11 mouse cellular contexts compared by ENCODE assay signal in genomic region chr17:78245444-78245843, GRCm38 (mm10). TPM values are rescaled to one million over a fixed set of nuclear protein-coding genes. Genes with fewer than 3 reads are reported as not detected.
DNase-seq lines count a peak whose midpoint lies in the region; ATAC-seq and TF ChIP-seq lines count a peak whose summit lies in the region.
"Had no signal": no experiment of that assay in that cellular context is flagged by ENCODE, and none has a peak within 500 bp of the region (broad histone marks: within the 10 kb centered on the region; RNA-seq: fewer than 3 reads in every experiment).

No protein-coding gene starts in this region.

- no peaks in the 10 kb centered on the region for H3K27me3 ChIP-seq in kidney, adult 2 months (replicated peaks; ENCODE audit: control insufficient read depth, insufficient read depth, low read length)
- H3K27me3 ChIP-seq in liver, embryonic 16.5 days (ENCODE audit: control insufficient read depth, insufficient read depth, low read depth, low read length), result no peaks in the 10 kb centered on the region
- H3K27me3 ChIP-seq in forebrain, embryonic 10.5 days (ENCODE audit: poor library complexity, severe bottlenecking), result no peaks in the 10 kb centered on the region
- H3K27me3 ChIP-seq: forebrain, embryonic 13.5 days had no signal

- TF ChIP-seq CTCF in kidney, adult 2 months (conservative IDR thresholded peaks at IDR 0.05; ENCODE audit: insufficient read depth, insufficient read length, low read depth, low read length), result no peak

- no peak overlapping the region for H3K9ac ChIP-seq in liver, embryonic 16.5 days (ENCODE audit: low read depth, low read length)
- H3K9ac ChIP-seq: forebrain, embryonic 13.5 days had no signal

- no peak for DNase-seq in kidney, adult 2 months
- no peak for DNase-seq in kidney, postnatal 4 days
- peak; percentile 45 for DNase-seq in CD4-positive helper T cell, adult 2 months (ENCODE audit: low read depth, low spot score)
- DNase-seq in forebrain, embryonic 10.5 days (ENCODE audit: extremely low spot score, low spot score), result no peak
- no peak for DNase-seq in adrenal gland, adult 18-20 months (ENCODE audit: low spot score in 2 of 2)
- DNase-seq: right cerebral cortex, adult 18-20 months; thymus, adult 18-20 months had no signal

- no peak overlapping the region for H3K4me3 ChIP-seq in kidney, adult 2 months (ENCODE audit: insufficient read depth, low read depth, low read length)
- no peak overlapping the region for H3K4me3 ChIP-seq in liver, embryonic 16.5 days (ENCODE audit: low read depth, low read length)
- no peak overlapping the region for H3K4me3 ChIP-seq in forebrain, embryonic 10.5 days
- H3K4me3 ChIP-seq: forebrain, embryonic 13.5 days; heart, embryonic 10.5 days had no signal

- ATAC-seq in activated CD4-positive, CD25-positive, alpha-beta regulatory T cell, adult 4 months, result peak; percentile 71
- ATAC-seq in liver, embryonic 16.5 days (ENCODE audit: low read depth), result no peak
- ATAC-seq: forebrain, embryonic 13.5 days had no signal

- WGBS in kidney, adult 2 months, result 44% methylated on average over 4 of the region's 4 CpGs
- 30% methylated on average over 4 of the region's 4 CpGs for WGBS in liver, embryonic 16.5 days (ENCODE audit: insufficient replicate concordance)
- WGBS in forebrain, embryonic 10.5 days, result 79% methylated on average over 4 of the region's 4 CpGs

- H3K4me1 ChIP-seq in kidney, adult 2 months (ENCODE audit: control insufficient read depth, insufficient read depth, low read length), result peaks cover 31% of the 10 kb centered on the region
- H3K4me1 ChIP-seq in liver, embryonic 16.5 days (ENCODE audit: control insufficient read depth, low read depth, low read length), result peaks cover 6% of the 10 kb centered on the region
- peaks cover 26% of the 10 kb centered on the region for H3K4me1 ChIP-seq in forebrain, embryonic 10.5 days

- peak overlapping the region; percentile 19 for H3K4me2 ChIP-seq in liver, embryonic 16.5 days (ENCODE audit: low read depth, low read length)
- H3K4me2 ChIP-seq: forebrain, embryonic 13.5 days had no signal

- TF ChIP-seq POLR2A in kidney, adult 2 months (IDR thresholded peaks at IDR 0.05; ENCODE audit: low read depth, low read length), result no peak

- H3K36me3 ChIP-seq in kidney, adult 2 months (ENCODE audit: control insufficient read depth, insufficient read depth, low read length), result no peaks in the 10 kb centered on the region
- H3K36me3 ChIP-seq in liver, embryonic 16.5 days (ENCODE audit: control insufficient read depth, insufficient read depth), result no peaks in the 10 kb centered on the region
- no peaks in the 10 kb centered on the region; the same call in 1 of the 2 replicates for H3K36me3 ChIP-seq in forebrain, embryonic 10.5 days (replicated peaks)
- H3K36me3 ChIP-seq: heart, embryonic 10.5 days had no signal

- H3K27ac ChIP-seq in kidney, adult 2 months (ENCODE audit: insufficient read depth, low read depth, low read length), result peak overlapping the region; percentile 81
- H3K27ac ChIP-seq in liver, embryonic 16.5 days (ENCODE audit: low read length), result no peak overlapping the region
- H3K27ac ChIP-seq in forebrain, embryonic 10.5 days, result no peak overlapping the region
- H3K27ac ChIP-seq: forebrain, embryonic 13.5 days had no signal

- no peaks in the 10 kb centered on the region for H3K9me3 ChIP-seq in liver, embryonic 16.5 days (replicated peaks; ENCODE audit: control insufficient read depth, low read length)
- no peaks in the 10 kb centered on the region for H3K9me3 ChIP-seq in forebrain, embryonic 10.5 days
- H3K9me3 ChIP-seq: forebrain, embryonic 13.5 days; heart, embryonic 10.5 days had no signal

RNA-seq across cellular contexts. Expression of gene Crim1, which starts 45.4 kb away (rescaled TPM):
- 54.2 and 64.9 TPM in 2 replicates for polyA plus RNA-seq in kidney, adult 2 months (2012; rRNA removed)
- polyA plus RNA-seq in activated CD4-positive, CD25-positive, alpha-beta regulatory T cell, adult 4 months (2017; shearing (Covaris generic)), result 1 to 10 TPM; 5.6 to 7.7 TPM
- 0.41 and 0.63 TPM in 2 replicates for polyA plus RNA-seq in liver, embryonic 16.5 days (2015; fragmentation: Nextera tagmentation; extraction: Ambion mirVana)
- polyA plus RNA-seq in forebrain, embryonic 10.5 days (2016; fragmentation: Nextera tagmentation; extraction: Ambion mirVana), result 1.8 and 2.3 TPM in 2 replicates
- 10 to 100 TPM; 32.7 to 33.3 TPM for total RNA-seq in adrenal gland, adult 18-20 months (2021)
